Mouse (Mus musculus) G1E (cell line): ENCODE data around the gene Iqcc.

Source experiments
- CTCF ChIP-seq: IDR thresholded peaks from 2 replicates; pipeline ENCODE4 v1.5.1; 2012; ENCODE audit warnings: low read depth, low read length, inconsistent platforms, mixed read lengths
- GATA1 ChIP-seq: IDR thresholded peaks from 2 replicates; pipeline ENCODE4 v1.6.1; 2012; ENCODE audit warnings: borderline replicate concordance, low read length, inconsistent platforms, mixed read lengths
- GATA2 ChIP-seq: IDR thresholded peaks from 2 replicates; pipeline ENCODE4 v1.6.1; 2012; ENCODE audit warnings: low read depth, low read length, inconsistent platforms, borderline replicate concordance

DNA sequence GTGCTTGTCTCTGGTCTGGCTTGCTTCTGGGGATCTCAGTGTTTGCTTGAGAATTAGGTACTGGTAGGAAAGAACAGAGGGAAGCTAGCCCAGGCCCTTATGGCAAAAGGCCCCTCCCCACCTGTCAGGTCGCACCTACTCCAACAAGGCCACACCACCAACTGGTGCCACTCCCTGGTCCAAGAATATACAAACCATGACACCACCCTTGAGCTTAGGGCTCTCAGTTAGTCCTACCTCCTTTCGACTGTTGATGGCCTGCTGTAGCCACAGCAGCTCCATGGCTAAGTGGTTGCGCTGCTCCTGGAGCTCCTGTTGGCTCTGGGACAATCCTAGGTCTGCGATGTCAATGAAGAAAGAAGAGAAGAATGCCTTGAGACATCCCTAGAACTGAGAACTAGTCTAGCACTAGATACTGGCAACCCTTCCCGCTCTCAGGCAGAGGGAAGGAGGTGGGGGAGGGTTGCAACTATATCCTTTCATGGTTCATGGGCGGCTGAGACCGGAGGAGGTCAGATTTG, 1.7 kb downstream of the Iqcc start:
- no peak for TF ChIP-seq GATA1
- TF ChIP-seq GATA2 = no peak
- TF ChIP-seq CTCF = no peak
